Mouse (Mus musculus): ENCODE data around the gene Tmod3.

DNA sequence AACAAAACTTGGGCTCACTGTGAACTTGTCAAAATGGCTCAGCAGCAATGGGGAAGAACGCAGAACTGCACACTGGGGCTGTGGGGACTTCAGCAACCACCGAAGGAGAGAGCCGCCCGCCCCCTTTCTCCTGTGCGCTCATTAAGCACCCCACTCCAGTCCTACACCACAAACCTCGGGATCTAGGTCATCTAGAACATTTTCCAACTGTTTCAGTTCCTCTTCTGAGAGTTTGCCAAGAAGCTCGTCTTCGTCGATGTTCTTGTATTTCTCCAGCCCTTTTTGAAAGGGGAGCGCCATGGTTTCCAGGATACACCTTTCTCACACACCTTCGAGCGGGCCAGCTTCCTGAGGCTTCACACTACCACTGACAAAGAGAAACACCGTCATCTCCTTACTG is 37.6 kb upstream of the Tmod3 start:
- TF ChIP-seq CTCF (IDR thresholded peaks at IDR 0.05; ENCODE audit: control insufficient read depth, insufficient read depth, insufficient read length) = no peak
- no peak for TF ChIP-seq USF1 (IDR thresholded peaks at IDR 0.05; ENCODE audit: low read depth)
- TF ChIP-seq MAX (IDR thresholded peaks at IDR 0.05) = no peak
- no peak for TF ChIP-seq CEBPB (IDR thresholded peaks at IDR 0.05; ENCODE audit: low read depth)

Measured in C2C12 (cell line).